Comparison of ENCODE assay signal across 20 mouse cellular contexts in the genomic region with DNA sequence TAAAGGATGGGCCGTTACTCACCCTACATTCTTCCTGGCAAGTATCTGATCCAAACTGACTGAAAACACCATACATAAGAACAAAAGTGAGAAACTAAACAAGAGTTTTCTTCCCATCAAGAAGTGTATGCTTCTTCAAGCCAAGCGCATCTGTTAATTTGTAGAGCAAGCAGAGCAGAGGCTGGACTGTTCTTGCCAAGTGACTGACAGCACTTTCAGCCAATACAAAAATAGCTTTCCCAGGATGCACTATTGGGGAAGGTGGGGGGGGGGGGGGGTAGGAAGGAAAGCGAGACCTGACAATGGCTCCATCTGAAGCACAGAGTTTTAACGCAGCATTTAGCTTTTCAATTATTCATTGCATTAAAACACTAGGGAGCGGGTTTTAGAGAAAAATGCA. TPM values are rescaled to one million over a fixed set of nuclear protein-coding genes. Genes with fewer than 3 reads are reported as not detected.
DNase-seq lines count a peak whose midpoint lies in the region; ATAC-seq lines count a peak whose summit lies in the region.
"Had no signal": no experiment of that assay in that cellular context is flagged by ENCODE, and none has a peak within 500 bp of the region (broad histone marks: within the 10 kb centered on the region; RNA-seq: fewer than 3 reads in every experiment).

A gene (minus strand): TSS at position 180 of the 400 bp plus-strand sequence.

- no peak for ATAC-seq in heart, embryonic 11.5 days (replicated peaks; ENCODE audit: insufficient number of reproducible peaks, low FRiP score, low TSS enrichment)
- ATAC-seq in activated CD4-positive, CD25-positive, alpha-beta regulatory T cell, adult 4 months = no peak
- ATAC-seq: hindbrain, postnatal 0 days; intestine, postnatal 0 days; lung, postnatal 0 days; Patski had no signal

- H3K9ac ChIP-seq in heart, embryonic 11.5 days (ENCODE audit: low read depth, low read length) = no peak within 1 kb of the TSS
- H3K9ac ChIP-seq: embryonic facial prominence, embryonic 13.5 days had no signal

- H3K4me1 ChIP-seq in heart, embryonic 11.5 days (ENCODE audit: control insufficient read depth, insufficient read depth, low read length) = no peaks in the 10 kb centered on the region
- H3K4me1 ChIP-seq: embryonic facial prominence, embryonic 13.5 days; hindbrain, embryonic 10.5 days had no signal

- H3K36me3 ChIP-seq in heart, embryonic 11.5 days (ENCODE audit: control insufficient read depth, insufficient read depth, low read length) = no peaks in the 10 kb centered on the region
- H3K36me3 ChIP-seq: embryonic facial prominence, embryonic 13.5 days; hindbrain, embryonic 10.5 days had no signal

- peak; percentile 5 for DNase-seq in heart, adult 11 months
- DNase-seq in MN1 (ENCODE audit: low spot score) = peak; percentile 94
- DNase-seq in ZHBTc4 (ENCODE audit: low read depth, low spot score) = peak; percentile 12
- peak; percentile 47 to 71 for DNase-seq in left cerebral cortex, postnatal 25 days (ENCODE audit: low spot score in 2 of 2)
- DNase-seq in kidney, adult 18-20 months = no peak
- DNase-seq: adrenal gland, postnatal 36 days; cerebellum, adult 8-10 months; gastrocnemius, postnatal 36 days; liver; thymus, adult 2 months had no signal

- intact Hi-C loops in left cerebral cortex, postnatal 25 days (cut with DNase I) = no loop called here

- H3K9me3 ChIP-seq in heart, embryonic 11.5 days (replicated peaks; ENCODE audit: control insufficient read depth, low read length) = no peaks in the 10 kb centered on the region
- H3K9me3 ChIP-seq: embryonic facial prominence, embryonic 13.5 days; hindbrain, embryonic 10.5 days had no signal

- no peak within 1 kb of the TSS for H3K4me3 ChIP-seq in heart, embryonic 11.5 days (ENCODE audit: low read depth, low read length)
- H3K4me3 ChIP-seq: embryonic facial prominence, embryonic 13.5 days; hindbrain, embryonic 10.5 days had no signal

- H3K4me2 ChIP-seq in heart, embryonic 11.5 days = no peak within 1 kb of the TSS
- H3K4me2 ChIP-seq: embryonic facial prominence, embryonic 13.5 days; midbrain, embryonic 11.5 days had no signal

- no peak within 1 kb of the TSS for H3K27ac ChIP-seq in heart, embryonic 11.5 days (ENCODE audit: low read depth, low read length)
- H3K27ac ChIP-seq: embryonic facial prominence, embryonic 13.5 days; hindbrain, embryonic 10.5 days; hindbrain, postnatal 0 days; kidney, postnatal 0 days had no signal

- no peaks in the 10 kb centered on the region for H3K27me3 ChIP-seq in heart, embryonic 11.5 days (ENCODE audit: control insufficient read depth, insufficient read depth, low read length)
- H3K27me3 ChIP-seq: embryonic facial prominence, embryonic 13.5 days had no signal

- WGBS in heart, embryonic 11.5 days (ENCODE audit: insufficient replicate concordance) = 90% methylated on average over 5 of the region's 5 CpGs

RNA-seq across cellular contexts. Expression of the gene that starts here (rescaled TPM):
- polyA plus RNA-seq in heart, embryonic 11.5 days (2014; fragmentation: Nextera tagmentation; extraction: Ambion mirVana) = 0.24 and 0.92 TPM in 2 replicates
- 10 to 100 TPM; 27.4 to 33.0 TPM for total RNA-seq in left cerebral cortex, postnatal 25 days (2021)
- polyA plus RNA-seq in activated CD4-positive, CD25-positive, alpha-beta regulatory T cell, adult 4 months (2017; shearing (Covaris generic)) = not detected
- total RNA-seq: adrenal gland, postnatal 36 days; gastrocnemius, postnatal 36 days had no signal
- polyA plus RNA-seq: embryonic facial prominence, embryonic 13.5 days; intestine, postnatal 0 days; lung, postnatal 0 days; Patski had no signal
